Mouse (Mus musculus) mesoderm, embryonic 11.5 days (tissue): ENCODE measurements around the gene Tbc1d32.
"Not testable (repeated sequence)": the region's sequence is repeated elsewhere in the genome, so short reads cannot be mapped to it uniquely, and the experiment has no call there.

Experiments used
- DNase-seq: peaks from one replicate; pipeline ENCODE4 v3.0.0-alpha.2; 2012; ENCODE audit warnings: low read depth, low spot score

Gene Tbc1d32

GRCm38 (mm10) chr10:56228568-56229209 lies at the start of gene Tbc1d32:
Tbc1d32 (minus strand) TSS chr10:56228689.
- peak; percentile 96 for DNase-seq

- DNase-seq: no peak
Observed at GRCm38 (mm10) chr10:56227771-56228275, 666 bp downstream of the Tbc1d32 start.

- DNase-seq: no peak
Observed at GRCm38 (mm10) chr10:56215797-56216196, 12.7 kb downstream of the Tbc1d32 start.

- no peak for DNase-seq
Observed at GRCm38 (mm10) chr10:56210343-56210742, 18.1 kb downstream of the Tbc1d32 start.

GRCm38 (mm10) chr10:56206802-56207404 lies 21.6 kb downstream of the Tbc1d32 start:
- DNase-seq: peak; percentile 22

GRCm38 (mm10) chr10:56204348-56204747 lies 24.1 kb downstream of the Tbc1d32 start:
- no peak for DNase-seq

- no peak for DNase-seq
Observed at GRCm38 (mm10) chr10:56199902-56200301, 28.6 kb downstream of the Tbc1d32 start.

GRCm38 (mm10) chr10:56198691-56199090 lies 29.8 kb downstream of the Tbc1d32 start:
- no peak for DNase-seq

- no peak for DNase-seq
Observed at GRCm38 (mm10) chr10:56194310-56194709, 34.2 kb downstream of the Tbc1d32 start.

- no peak for DNase-seq
Observed at GRCm38 (mm10) chr10:56181727-56182126, 46.8 kb downstream of the Tbc1d32 start.

- DNase-seq: no peak
Observed at GRCm38 (mm10) chr10:56173184-56173583, 55.3 kb downstream of the Tbc1d32 start.

GRCm38 (mm10) chr10:56167721-56168120 lies 60.8 kb downstream of the Tbc1d32 start:
- DNase-seq: not testable (repeated sequence)

- no peak for DNase-seq
Observed at GRCm38 (mm10) chr10:56165758-56166157, 62.7 kb downstream of the Tbc1d32 start.

GRCm38 (mm10) chr10:56164411-56164810 lies 64.1 kb downstream of the Tbc1d32 start:
- no peak for DNase-seq

GRCm38 (mm10) chr10:56158748-56159147 lies 69.7 kb downstream of the Tbc1d32 start:
- peak; percentile 12 for DNase-seq

- no peak for DNase-seq
Observed at GRCm38 (mm10) chr10:56158207-56158606, 70.3 kb downstream of the Tbc1d32 start.

GRCm38 (mm10) chr10:56156956-56157355 lies 71.5 kb downstream of the Tbc1d32 start:
- DNase-seq: no peak

- DNase-seq: no peak
Observed at GRCm38 (mm10) chr10:56148920-56149319, 79.6 kb downstream of the Tbc1d32 start.

GRCm38 (mm10) chr10:56137191-56137590 lies 91.3 kb downstream of the Tbc1d32 start:
- DNase-seq: no peak

- DNase-seq: no peak
Observed at GRCm38 (mm10) chr10:56129642-56130041, 98.8 kb downstream of the Tbc1d32 start.

- no peak for DNase-seq
Observed at GRCm38 (mm10) chr10:56126972-56127371, 101.5 kb downstream of the Tbc1d32 start.

- no peak for DNase-seq
Observed at GRCm38 (mm10) chr10:56115636-56116180, 112.8 kb downstream of the Tbc1d32 start.
